Mouse (Mus musculus) spleen, adult 18-20 months (tissue): Measurements from ENCODE around the gene Cd27.

Experiments used
- DNase-seq, 2 experiments: peaks; one replicate each; pipeline ENCODE4 v3.0.0; 2022; ENCODE audit warnings: mixed read lengths in 2 of 2

Gene Cd27

GRCm38 (mm10) chr6:125241566-125241965 lies 4.8 kb upstream of the Cd27 start:
- DNase-seq: no peak

DNA sequence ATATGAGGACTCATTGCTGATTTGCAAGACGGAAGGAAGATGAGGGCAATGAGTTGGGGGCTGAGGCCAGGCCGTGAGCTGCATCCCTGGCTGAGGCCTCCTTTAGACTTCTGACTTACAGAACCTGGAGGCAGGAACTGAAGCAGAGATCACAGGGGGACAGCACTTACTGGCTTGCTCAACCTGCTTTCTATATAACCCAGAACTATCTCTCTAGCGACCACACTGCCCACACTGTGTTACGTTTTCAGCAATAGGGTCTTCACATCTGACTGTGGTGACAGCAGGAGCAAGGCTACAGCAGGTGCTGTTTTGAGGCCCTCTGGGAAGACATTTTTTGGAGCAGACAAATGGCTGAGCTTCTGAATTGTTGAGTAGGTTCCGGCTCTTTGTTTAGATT lies 3.8 kb upstream of the Cd27 start:
- no peak for DNase-seq

DNA sequence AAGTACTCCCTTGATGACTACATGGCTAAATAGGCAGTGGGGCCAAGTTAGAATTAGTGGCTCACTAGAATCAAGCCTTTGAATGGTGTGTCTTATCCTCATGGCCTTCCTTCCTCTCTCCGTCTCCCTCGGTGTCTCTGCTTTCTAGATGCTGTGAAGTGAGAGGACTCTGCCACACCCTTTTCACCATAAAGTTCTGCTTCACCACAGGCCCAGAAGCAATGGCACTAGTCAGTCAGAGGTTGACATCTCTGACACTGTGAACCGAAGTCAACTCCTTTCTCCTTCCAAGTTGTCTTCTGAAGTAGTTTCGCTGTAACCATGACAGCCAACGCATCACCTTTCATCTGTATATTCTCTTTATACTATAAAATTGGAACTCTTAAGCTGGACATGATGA lies 2.7 kb upstream of the Cd27 start:
- no peak for DNase-seq

DNA sequence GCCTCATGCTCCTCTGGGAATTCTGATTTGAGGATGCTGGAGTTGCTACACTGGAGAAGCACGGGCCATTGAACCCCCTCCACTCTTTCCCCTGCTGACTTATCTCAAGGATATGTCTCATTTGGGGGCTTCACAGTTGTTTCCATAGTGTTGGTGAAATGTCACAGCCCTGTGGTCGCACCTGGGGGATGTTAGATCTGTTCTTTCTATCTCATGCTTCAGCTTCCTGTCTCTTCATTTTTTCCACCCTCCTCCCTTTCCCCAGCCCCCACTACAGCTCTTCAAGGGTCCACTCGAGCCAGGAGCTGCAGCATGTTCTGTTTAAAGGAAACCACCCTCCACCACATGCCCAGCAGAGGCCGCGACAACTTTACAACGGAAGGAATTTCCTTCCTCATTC lies 1.6 kb upstream of the Cd27 start:
- DNase-seq: no peak

GRCm38 (mm10) chr6:125237421-125237820 lies 611 bp upstream of the Cd27 start:
- no peak for DNase-seq

- DNase-seq: no peak
Observed at GRCm38 (mm10) chr6:125236341-125236740, 469 bp downstream of the Cd27 start.

- DNase-seq: no peak
Observed at GRCm38 (mm10) chr6:125234520-125234828, 2.3 kb downstream of the Cd27 start.

DNA sequence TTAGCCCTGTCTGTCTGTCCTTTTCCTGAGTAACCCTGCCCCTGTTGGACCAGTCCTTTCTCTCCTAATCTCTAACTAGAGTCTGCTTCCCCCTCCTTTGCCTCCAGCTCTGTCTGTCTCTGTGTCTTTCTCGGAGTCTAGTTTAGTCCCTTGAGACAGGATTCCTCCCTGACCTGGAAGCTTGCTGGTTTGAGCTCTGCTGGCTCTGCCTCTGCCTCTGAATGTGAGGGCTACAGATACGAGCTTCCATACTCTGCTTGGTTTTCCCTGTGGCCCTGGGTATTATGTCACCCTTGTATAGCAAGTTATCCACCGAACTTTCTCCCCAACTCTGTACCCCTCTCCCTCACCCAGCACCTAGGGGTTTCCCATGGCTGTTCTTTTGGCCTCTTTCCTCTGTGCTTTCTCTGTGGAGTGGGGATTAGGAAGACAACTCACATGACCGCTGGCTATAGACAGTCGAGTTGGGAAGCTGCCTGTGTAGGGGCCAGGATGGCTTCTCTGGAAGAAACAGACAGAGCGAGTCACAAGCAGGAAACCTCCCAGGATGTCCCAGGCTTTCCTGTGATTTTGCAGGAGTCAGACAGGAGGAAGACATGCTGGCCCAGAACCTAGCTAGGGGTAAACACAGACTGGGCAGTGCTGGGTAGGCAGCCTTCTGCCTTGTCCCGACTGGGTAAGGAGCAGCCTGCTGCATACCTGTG lies 2.8 kb downstream of the Cd27 start:
- no peak for DNase-seq

- DNase-seq: no peak
Observed at GRCm38 (mm10) chr6:125232516-125232915, 4.3 kb downstream of the Cd27 start.

DNA sequence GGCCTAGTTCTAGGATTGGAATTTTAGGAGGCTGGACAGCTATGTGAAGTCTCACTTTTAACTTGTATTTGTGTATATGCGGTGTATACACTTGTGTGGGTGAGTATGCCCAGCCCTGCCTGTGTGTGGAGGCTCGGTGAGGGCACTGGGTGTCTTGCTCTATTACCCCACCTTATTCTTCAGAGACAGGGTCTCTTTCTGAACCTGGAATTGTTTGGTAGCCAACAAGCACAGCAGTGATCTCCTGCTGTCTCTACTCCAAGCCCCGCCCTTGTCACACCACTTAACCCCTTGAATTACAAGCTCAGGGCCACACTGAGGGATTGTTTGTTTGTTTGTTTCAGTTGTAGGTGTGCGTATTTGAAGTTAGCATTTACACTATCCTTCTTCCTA lies 4.8 kb downstream of the Cd27 start:
- no peak for DNase-seq

GRCm38 (mm10) chr6:125231117-125232044 lies 5.4 kb downstream of the Cd27 start, which contains the start of gene Tapbpl:
TSS of gene Tapbpl (minus strand) at chr6:125231860.
- DNase-seq: peak; percentile 63 to 67

DNA sequence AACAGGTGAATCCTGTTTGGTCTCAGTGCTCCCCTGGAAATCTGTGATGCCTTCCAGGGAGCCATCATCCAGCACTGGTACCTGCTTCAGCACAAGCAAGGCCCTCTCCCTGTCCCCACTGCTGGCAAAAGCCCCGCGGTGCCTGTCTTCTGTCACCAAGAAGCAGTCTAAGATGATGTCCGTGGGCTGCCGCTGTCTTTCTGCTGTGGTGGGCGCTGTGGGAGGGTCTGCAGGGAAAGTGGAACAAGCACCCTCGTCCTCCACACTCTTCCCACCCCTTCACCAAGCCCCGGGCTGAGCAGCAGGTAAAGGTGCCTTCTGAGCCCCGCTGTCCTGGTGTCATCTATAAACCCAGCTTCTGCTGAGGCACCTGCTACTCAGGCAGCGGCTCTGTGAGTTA lies 6.2 kb downstream of the Cd27 start:
- DNase-seq: no peak

DNA sequence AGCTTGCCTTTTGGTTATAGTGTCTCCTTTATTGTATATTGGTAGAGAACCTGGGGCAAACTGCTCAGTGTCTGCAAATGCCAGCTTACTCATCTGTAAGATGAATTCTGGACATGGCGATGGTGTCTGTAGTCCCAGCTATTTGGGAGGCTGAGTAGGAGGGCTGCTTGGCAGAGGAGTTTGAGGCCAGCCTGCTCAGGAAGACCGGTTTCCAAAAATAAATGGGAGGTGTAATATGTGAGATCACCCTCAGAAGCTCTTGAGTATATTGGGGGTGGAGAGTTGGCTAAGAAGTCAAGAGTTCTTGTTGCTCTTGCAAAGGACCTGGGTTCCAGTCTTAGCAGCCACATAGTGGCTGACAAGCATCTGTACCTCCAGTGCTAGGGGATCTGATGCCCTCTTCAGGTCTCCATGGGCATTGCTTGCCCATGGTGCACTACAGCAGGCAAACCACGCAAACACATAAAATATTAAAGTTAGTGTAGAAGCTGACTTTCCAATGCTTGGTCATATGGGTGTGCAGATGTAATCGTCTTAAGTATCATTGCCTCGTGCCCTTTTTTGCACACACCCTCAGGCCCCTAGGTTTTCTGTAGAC lies 11.2 kb downstream of the Cd27 start:
- no peak for DNase-seq

DNA sequence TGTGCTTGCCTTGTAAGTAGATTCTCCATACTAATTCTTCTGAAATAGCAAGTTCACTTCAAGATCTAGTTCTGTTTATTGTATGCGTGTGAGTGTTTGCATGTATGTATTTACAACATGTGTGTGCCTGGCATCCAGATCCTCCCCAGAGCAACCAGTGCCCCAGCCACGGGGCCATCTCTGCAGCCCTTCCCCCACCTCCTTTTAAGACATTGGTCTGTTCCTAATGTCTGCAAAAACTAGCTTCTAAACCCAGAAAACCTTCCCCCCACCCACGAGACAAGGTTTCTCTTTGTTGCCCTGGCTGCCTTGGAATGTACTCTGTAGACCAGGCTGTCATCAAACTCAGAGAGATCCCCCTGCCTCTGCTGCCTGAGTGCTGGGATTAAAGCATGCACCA lies 14.2 kb downstream of the Cd27 start:
- DNase-seq: no peak

- DNase-seq: peak; percentile 64 to 80
Observed at GRCm38 (mm10) chr6:125222146-125222545, 14.7 kb downstream of the Cd27 start.

DNA sequence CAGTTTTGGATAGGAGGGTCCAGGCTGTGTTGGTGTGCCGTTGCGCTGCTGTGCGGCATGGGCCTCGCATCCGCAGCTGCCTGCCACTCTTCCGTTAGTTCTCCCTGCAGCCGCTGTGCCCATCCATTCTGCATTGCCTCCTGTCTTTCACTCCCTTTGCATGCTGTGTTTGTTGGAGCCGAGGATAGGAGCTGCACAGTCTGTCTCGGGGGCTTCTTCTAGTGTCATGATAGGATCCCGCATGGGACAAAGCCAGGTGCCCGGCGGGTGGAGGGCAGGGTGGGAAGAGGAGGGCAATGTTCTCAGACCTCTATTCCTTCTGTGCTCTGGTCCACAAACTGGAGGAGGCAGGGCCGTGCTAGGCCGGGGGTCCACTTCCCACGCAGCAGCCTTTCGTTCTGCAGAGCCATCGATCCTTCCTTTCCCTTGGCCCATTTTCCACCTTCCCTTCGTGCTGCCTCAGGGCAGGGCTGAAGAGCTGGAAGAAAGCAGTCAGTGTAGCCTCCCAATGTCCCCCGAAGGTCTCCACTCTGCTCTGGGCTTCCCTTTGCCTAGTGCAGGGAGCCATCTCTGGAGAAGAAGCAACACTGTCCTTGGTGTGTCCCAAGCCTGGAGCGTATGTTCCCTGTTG lies 15.6 kb downstream of the Cd27 start:
- peak in 1 of 2 experiments; percentile 7 for DNase-seq

DNA sequence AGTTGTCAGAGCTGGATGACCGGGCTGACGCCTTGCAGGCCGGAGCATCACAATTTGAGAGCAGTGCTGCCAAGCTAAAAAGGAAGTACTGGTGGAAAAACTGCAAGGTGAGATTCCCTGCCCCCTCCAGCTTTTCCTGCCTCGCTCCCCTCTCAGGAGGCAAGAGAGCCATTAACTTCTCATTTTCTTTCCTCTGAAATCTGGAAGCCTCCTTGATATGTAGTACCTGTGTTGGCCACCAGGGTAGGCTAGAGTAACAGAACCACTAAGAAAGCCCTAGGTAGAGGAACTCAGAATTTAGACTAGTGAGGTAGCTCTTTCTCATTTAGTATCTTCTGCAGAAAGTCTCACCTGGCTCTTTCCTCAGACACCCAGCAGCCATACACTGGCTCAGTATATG lies 17.8 kb downstream of the Cd27 start:
- peak; percentile 23 to 72 for DNase-seq

DNA sequence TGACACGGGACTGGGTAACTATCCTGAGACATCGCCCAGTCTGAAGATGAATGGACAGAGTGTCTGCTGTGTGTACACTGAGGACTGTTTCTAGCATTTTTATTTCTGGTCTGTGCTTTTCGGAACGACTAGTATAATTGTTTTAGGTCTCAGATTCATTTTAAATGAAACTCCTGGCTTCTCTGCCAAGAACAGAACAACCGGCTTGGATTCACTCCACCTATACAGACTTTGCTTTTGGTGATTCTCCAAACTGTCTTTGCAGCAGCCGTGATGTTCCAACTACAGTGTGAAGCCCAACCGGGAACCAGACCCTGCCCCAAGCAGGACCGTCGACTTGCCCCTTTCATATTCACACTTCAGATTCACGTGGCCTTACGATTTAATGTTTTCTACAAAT lies 18.9 kb downstream of the Cd27 start:
- DNase-seq: no peak

GRCm38 (mm10) chr6:125216898-125217297 lies 19.9 kb downstream of the Cd27 start:
- no peak for DNase-seq

DNA sequence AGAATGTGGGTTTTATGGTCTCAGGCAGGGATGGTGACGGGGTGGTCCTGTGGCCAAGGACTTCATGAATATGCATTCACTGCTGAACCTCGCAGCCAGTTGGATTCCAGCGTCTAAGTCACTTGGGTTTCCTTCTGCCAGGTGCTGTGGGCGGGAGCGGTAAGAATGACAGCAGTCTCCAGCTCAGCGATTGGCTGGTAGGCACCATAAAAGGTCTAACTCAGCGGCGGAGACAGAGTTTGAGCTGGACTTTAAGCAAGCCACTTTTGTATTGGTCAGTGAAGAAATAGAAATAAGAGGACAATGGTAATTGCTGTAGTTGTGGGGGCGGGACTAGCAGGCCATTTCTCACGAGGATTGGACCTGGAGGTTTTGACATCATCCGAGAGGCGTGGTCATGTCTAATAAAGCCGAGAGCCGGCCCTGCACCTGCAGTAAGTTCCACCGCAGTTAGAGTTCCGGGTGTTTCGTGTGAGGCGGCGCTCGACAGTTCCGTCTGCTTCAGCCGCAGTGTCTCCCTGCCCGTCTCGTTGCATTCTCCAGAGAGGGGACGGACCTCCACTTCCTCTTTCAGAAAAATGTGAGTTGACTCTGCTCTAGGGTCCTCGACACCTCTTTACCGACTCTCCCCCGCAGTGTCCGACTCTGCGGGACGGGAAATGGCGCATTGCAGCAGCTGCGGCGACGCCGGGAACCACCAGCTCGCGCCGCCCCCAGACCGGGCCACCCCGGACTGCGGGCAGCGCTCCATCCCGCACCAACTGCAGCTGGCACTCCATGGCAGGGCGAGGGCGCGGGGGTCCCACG lies 21.5 kb downstream of the Cd27 start, which contains the start of gene Vamp1:
Gene Vamp1, plus strand, starts transcription at position 404 of the 807 bp plus-strand sequence.
- DNase-seq: peak; percentile 91 to 93

DNA sequence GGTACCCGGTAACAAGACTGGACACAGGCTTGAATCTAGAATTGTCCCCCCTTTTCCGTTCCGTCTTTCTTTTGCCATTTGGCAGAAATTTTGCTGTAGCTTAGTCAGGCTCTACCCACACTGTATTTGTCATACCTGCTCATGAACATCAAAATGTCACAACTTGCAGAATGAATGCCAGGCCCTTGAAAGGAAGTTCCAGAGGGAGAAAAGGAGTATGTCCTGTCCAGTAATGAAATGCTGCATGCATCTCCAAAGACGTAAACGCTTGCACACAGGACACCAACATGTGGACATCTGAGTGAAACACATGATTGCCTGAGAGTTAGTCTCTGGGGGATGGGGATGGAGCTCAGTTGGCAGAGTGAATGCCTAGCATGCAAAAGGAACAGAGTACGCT lies 23.1 kb downstream of the Cd27 start:
- no peak for DNase-seq

DNA sequence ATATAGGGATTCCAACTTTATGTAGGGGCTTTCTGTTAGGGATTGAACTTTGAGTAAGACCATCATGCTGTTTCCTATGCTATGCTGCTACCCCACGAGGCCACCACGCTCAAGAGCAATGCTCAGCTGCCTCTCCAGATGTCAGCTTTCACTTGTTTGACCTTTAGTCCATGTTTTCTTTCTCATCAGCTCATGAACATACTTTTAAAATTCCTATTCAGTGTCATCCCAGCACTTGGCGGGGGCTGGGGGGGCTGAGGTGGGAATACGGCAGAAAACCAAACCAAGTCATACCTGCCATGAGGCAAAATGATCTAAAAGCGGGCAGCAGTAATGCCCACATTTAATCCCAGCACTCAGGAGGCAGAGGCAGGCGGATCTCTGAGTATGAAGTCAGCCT lies 23.7 kb downstream of the Cd27 start:
- DNase-seq: no peak
